Mouse (Mus musculus) heart, postnatal 0 days (tissue): ENCODE results near the gene Slfnl1. TPM values are rescaled to one million over a fixed set of nuclear protein-coding genes. Genes with fewer than 3 reads are reported as not detected.

Source experiments
- ATAC-seq: fragments of 200-750 bp; cut with Nextera tagmentation; 2 replicates; pipeline ENCODE4 v1.8.0; 2017; ENCODE audit warnings: low read depth, moderate number of reproducible peaks, moderate library complexity; ENCODE audit not compliant: insufficient read depth
- DNase-seq: peaks from one replicate; pipeline ENCODE4 v3.0.0-alpha.2; 2016; ENCODE audit warnings: low spot score
- H3K27ac ChIP-seq: fragments of 300-500 bp; sonication (generic); 2 replicates; pipeline ENCODE4 v1.5.1; 2014; ENCODE audit warnings: low read depth, mild to moderate bottlenecking
- H3K27me3 ChIP-seq: fragments of 300-500 bp; sonication (generic); 2 replicates; pipeline ENCODE4 v1.6.1; 2014; ENCODE audit warnings: low read length, mixed read lengths; ENCODE audit not compliant: control insufficient read depth, insufficient read depth
- H3K36me3 ChIP-seq: fragments of 300-500 bp; sonication (generic); replicated peaks from 2 replicates; pipeline ENCODE4 v1.6.1; 2014; ENCODE audit warnings: low read length, mixed read lengths; ENCODE audit not compliant: control insufficient read depth, insufficient read depth
- H3K4me1 ChIP-seq: fragments of 300-500 bp; sonication (generic); 2 replicates; pipeline ENCODE4 v1.6.1; 2014; ENCODE audit warnings: antibody characterized with exemption; ENCODE audit not compliant: control insufficient read depth, insufficient read depth
- H3K4me2 ChIP-seq: fragments of 300-500 bp; sonication (generic); 2 replicates; pipeline ENCODE4 v1.6.1; 2014; ENCODE audit warnings: low read depth, mild to moderate bottlenecking, low read length, moderate library complexity
- H3K4me3 ChIP-seq: fragments of 300-500 bp; sonication (generic); 2 replicates; pipeline ENCODE4 v1.5.1; 2014; ENCODE audit warnings: low read depth, low read length
- H3K9ac ChIP-seq: fragments of 300-500 bp; sonication (generic); replicated peaks from 2 replicates; pipeline ENCODE4 v1.6.1; 2014; ENCODE audit warnings: low read depth, low read length, mixed read lengths
- H3K9me3 ChIP-seq: fragments of 300-500 bp; sonication (generic); replicated peaks from 2 replicates; pipeline ENCODE4 v1.6.1; 2016; ENCODE audit warnings: low read length; ENCODE audit not compliant: control insufficient read depth
- CTCF ChIP-seq: IDR thresholded peaks from 2 replicates; pipeline ENCODE4 v1.5.1; 2016; ENCODE audit warnings: antibody characterized with exemption, control low read depth, low read depth
- EP300 ChIP-seq: IDR thresholded peaks from 2 replicates; pipeline ENCODE4 v1.6.1; 2016; ENCODE audit warnings: antibody characterized with exemption, low read depth
- WGBS: fragments of 180-500 bp; shearing (Covaris S2); extraction: QIAGEN DNeasy Blood & Tissue Kit; methylation state at CpG from one replicate; pipeline ENCODE4 v1.1.7; 2014; 5-methylcytosine and 5-hydroxymethylcytosine counted together
- polyA plus RNA-seq: library from polyadenylated mRNA; unstranded; fragments of >200 nt; fragmentation: Nextera tagmentation; extraction: Ambion mirVana; gene quantifications from 2 replicates; pipeline ENCODE4 v1.2.1, GENCODE M21; 2015
- total RNA-seq: library from RNA; depleted of rRNA; stranded (reverse); fragments of >200 nt; gene quantifications from 2 replicates; pipeline ENCODE4 v1.2.3, GENCODE M21; 2014; ENCODE audit warnings: low replicate concordance

Slfnl1 gene
- total and polyA plus RNA-seq, 2 experiments from 2014 or later: 0.07 TPM; not detected in 1

GRCm38 (mm10) chr4:120516907-120517306 lies 15.1 kb upstream of the Slfnl1 start:
- H3K4me3 ChIP-seq: no peak overlapping the region
- 86% methylated on average over 7 of the region's 7 CpGs for WGBS
- H3K36me3 ChIP-seq: peaks cover 58% of the 10 kb centered on the region
- no peaks in the 10 kb centered on the region for H3K4me1 ChIP-seq
- no peak overlapping the region for H3K4me2 ChIP-seq
- DNase-seq: no peak
- no peak overlapping the region for H3K27ac ChIP-seq
- no peaks in the 10 kb centered on the region for H3K9me3 ChIP-seq
- no peak for TF ChIP-seq EP300
- no peak for TF ChIP-seq CTCF
- no peaks in the 10 kb centered on the region for H3K27me3 ChIP-seq
- no peak for ATAC-seq
- H3K9ac ChIP-seq: no peak overlapping the region

GRCm38 (mm10) chr4:120517335-120517734 lies 14.7 kb upstream of the Slfnl1 start:
- H3K36me3 ChIP-seq: peaks cover 62% of the 10 kb centered on the region
- peak; percentile 6 for DNase-seq
- no peaks in the 10 kb centered on the region for H3K27me3 ChIP-seq
- H3K4me1 ChIP-seq: no peaks in the 10 kb centered on the region
- ATAC-seq: 0 out of 2 replicates have a peak, but pooled peaks have one; percentile 30
- no peak overlapping the region for H3K27ac ChIP-seq
- no peaks in the 10 kb centered on the region for H3K9me3 ChIP-seq
- no peak overlapping the region for H3K4me2 ChIP-seq
- 69% methylated on average over 4 of the region's 4 CpGs for WGBS
- H3K4me3 ChIP-seq: no peak overlapping the region
- no peak overlapping the region for H3K9ac ChIP-seq
- TF ChIP-seq CTCF: no peak
- no peak for TF ChIP-seq EP300

GRCm38 (mm10) chr4:120521761-120522160 lies 10.3 kb upstream of the Slfnl1 start:
- Histone ChIP-seq H3K9me3 (no peaks in the 10 kb centered on the region), H3K27ac (no peak overlapping the region), H3K9ac (no peak overlapping the region), H3K4me3 (no peak overlapping the region), H3K4me1 (no peaks in the 10 kb centered on the region), H3K36me3 (peaks cover 82% of the 10 kb centered on the region), H3K4me2 (no peak overlapping the region), H3K27me3 (no peaks in the 10 kb centered on the region)
- TF ChIP-seq CTCF: no peak
- TF ChIP-seq EP300: no peak
- ATAC-seq (no peak), DNase-seq (no peak)
- WGBS: 76% methylated on average over 5 of the region's 5 CpGs

- H3K4me1 ChIP-seq: no peaks in the 10 kb centered on the region
- ATAC-seq (no peak), DNase-seq (no peak)
- H3K4me2 ChIP-seq: no peak overlapping the region
- H3K9me3 ChIP-seq: no peaks in the 10 kb centered on the region
- TF ChIP-seq EP300: no peak
- TF ChIP-seq CTCF: no peak
- no peaks in the 10 kb centered on the region for H3K27me3 ChIP-seq
- WGBS: 69% methylated on average over 4 of the region's 4 CpGs
- H3K9ac ChIP-seq: no peak overlapping the region
- H3K27ac ChIP-seq: no peak overlapping the region
- no peak overlapping the region for H3K4me3 ChIP-seq
- peaks cover 79% of the 10 kb centered on the region for H3K36me3 ChIP-seq
Observed at GRCm38 (mm10) chr4:120522351-120522750, 9.7 kb upstream of the Slfnl1 start.

- H3K9me3 ChIP-seq: no peaks in the 10 kb centered on the region
- 85% methylated on average over 3 of the region's 3 CpGs for WGBS
- no peaks in the 10 kb centered on the region for H3K4me1 ChIP-seq
Observed at GRCm38 (mm10) chr4:120523092-120523491, 8.9 kb upstream of the Slfnl1 start.

GRCm38 (mm10) chr4:120528171-120528570 lies 3.9 kb upstream of the Slfnl1 start:
- WGBS: 82% methylated on average over 9 of the region's 9 CpGs
- H3K36me3 ChIP-seq: peaks cover 84% of the 10 kb centered on the region
- no peaks in the 10 kb centered on the region for H3K27me3 ChIP-seq
- H3K4me1 ChIP-seq: no peaks in the 10 kb centered on the region
- no peak overlapping the region for H3K4me3 ChIP-seq
- no peak overlapping the region for H3K9ac ChIP-seq
- DNase-seq: no peak
- ATAC-seq: 0 out of 2 replicates have a peak, but pooled peaks have one; percentile 20
- H3K9me3 ChIP-seq: no peaks in the 10 kb centered on the region
- H3K4me2 ChIP-seq: no peak overlapping the region
- no peak for TF ChIP-seq CTCF
- no peak for TF ChIP-seq EP300
- no peak overlapping the region for H3K27ac ChIP-seq

More at GRCm38 (mm10) chr4:120523092-120523491, 8.9 kb upstream of the Slfnl1 start:
- DNase-seq (no peak), ATAC-seq (no peak)
- Histone ChIP-seq H3K4me3 (no peak overlapping the region), H3K27me3 (no peaks in the 10 kb centered on the region), H3K4me2 (no peak overlapping the region), H3K36me3 (peaks cover 79% of the 10 kb centered on the region), H3K27ac (no peak overlapping the region), H3K9ac (no peak overlapping the region)
- TF ChIP-seq CTCF (no peak), EP300 (no peak)
